In the genomic region with DNA sequence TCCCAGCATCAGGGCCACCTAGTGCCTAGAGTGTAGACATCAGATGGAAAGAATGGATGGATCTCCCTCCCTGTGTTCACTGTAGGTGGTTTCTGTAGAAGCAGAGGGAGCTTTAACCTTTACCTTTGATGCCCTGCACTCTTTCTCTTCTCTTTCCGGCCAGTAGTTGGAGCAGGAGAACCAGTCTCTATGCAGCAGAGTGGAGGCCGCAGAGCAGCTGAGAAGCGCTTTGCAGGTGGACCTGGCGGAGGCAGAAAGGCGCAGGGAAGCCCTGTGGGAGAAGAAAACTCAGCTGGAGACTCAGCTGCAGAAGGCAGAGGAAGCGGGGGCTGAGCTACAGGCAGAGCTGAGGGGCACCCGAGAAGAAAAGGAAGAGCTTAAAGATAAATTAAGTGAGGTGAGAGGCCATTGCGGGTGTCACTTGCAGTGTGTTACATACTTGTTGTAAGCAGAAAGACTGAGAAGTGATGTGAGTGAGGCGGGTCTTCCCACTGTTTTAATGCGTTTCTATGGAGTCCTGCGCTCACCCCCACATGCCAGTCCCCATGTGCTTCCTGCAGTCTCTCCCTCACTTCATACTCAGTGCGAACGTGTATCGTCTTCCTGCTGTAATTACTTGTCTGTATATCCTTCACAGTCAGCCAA, we compare ENCODE assay signal across 17 mouse cellular contexts. TPM values are rescaled to one million over a fixed set of nuclear protein-coding genes. Genes with fewer than 3 reads are reported as not detected.
DNase-seq lines count a peak whose midpoint lies in the region; ATAC-seq and TF ChIP-seq lines count a peak whose summit lies in the region.
"Had no signal": no experiment of that assay in that cellular context is flagged by ENCODE, and none has a peak within 500 bp of the region (broad histone marks: within the 10 kb centered on the region; RNA-seq: fewer than 3 reads in every experiment).

No protein-coding gene starts in this region.

- DNase-seq in liver, embryonic 11.5 days (ENCODE audit: low spot score): no peak
- peak; percentile 22 for DNase-seq in ES-E14 (ENCODE audit: low read depth, low spot score)
- peak; percentile 68 for DNase-seq in thymus, adult 2 months
- DNase-seq in urinary bladder, postnatal 4 days (ENCODE audit: low spot score in 2 of 2): no peak
- DNase-seq: cerebellum, adult 8-10 months; gastrocnemius, adult 2 months; heart, postnatal 4 days had no signal

- no peak overlapping the region for H3K9ac ChIP-seq in liver, embryonic 12.5 days
- H3K9ac ChIP-seq in liver, embryonic 11.5 days (ENCODE audit: low read depth, low read length): no peak overlapping the region
- H3K9ac ChIP-seq in ES-E14 (ENCODE audit: insufficient read depth, low read depth, low read length, poor library complexity, severe bottlenecking): no peak overlapping the region
- H3K9ac ChIP-seq: limb, embryonic 15.5 days had no signal

- peaks cover 19% of the 10 kb centered on the region for H3K4me1 ChIP-seq in liver, embryonic 12.5 days
- no peaks in the 10 kb centered on the region for H3K4me1 ChIP-seq in liver, embryonic 11.5 days (replicated peaks; ENCODE audit: control insufficient read depth, insufficient read depth, low read length)
- H3K4me1 ChIP-seq in ES-E14 (ENCODE audit: control insufficient read depth in 2 of 2, insufficient read depth in 2 of 2, low read length in 2 of 2, poor library complexity in 1 of 2): no peaks in the 10 kb centered on the region
- peaks cover 3% of the 10 kb centered on the region for H3K4me1 ChIP-seq in bone marrow, adult 2 months (ENCODE audit: control insufficient read depth, insufficient read depth, low read length)
- peaks cover 28% of the 10 kb centered on the region for H3K4me1 ChIP-seq in thymus, adult 2 months (replicated peaks; ENCODE audit: control insufficient read depth, insufficient read depth, low read length)
- H3K4me1 ChIP-seq: limb, embryonic 15.5 days had no signal

- ATAC-seq in liver, embryonic 12.5 days: no peak
- no peak for ATAC-seq in liver, embryonic 11.5 days (replicated peaks; ENCODE audit: low FRiP score)
- ATAC-seq in megakaryocyte-erythroid progenitor cell, adult 5-6 weeks (replicated peaks; ENCODE audit: low FRiP score, low TSS enrichment, poor library complexity, severe bottlenecking): no peak

- peaks cover 87% of the 10 kb centered on the region for H3K36me3 ChIP-seq in liver, embryonic 12.5 days
- peaks cover 38% of the 10 kb centered on the region for H3K36me3 ChIP-seq in liver, embryonic 11.5 days (ENCODE audit: control insufficient read depth, insufficient read depth, low read length)
- peaks cover 34% of the 10 kb centered on the region for H3K36me3 ChIP-seq in ES-E14 (ENCODE audit: control insufficient read depth, insufficient read depth, low read length, poor library complexity, severe bottlenecking)
- peaks cover 24% of the 10 kb centered on the region for H3K36me3 ChIP-seq in thymus, adult 2 months (ENCODE audit: control insufficient read depth, insufficient read depth, low read length)

- TF ChIP-seq CTCF in bone marrow, adult 2 months (IDR thresholded peaks at IDR 0.05; ENCODE audit: control insufficient read depth, insufficient read depth, low read length): peak; percentile 6; the same call in 1 of the 2 replicates
- TF ChIP-seq CTCF in thymus, adult 2 months (IDR thresholded peaks at IDR 0.05; ENCODE audit: borderline replicate concordance, control insufficient read depth, extremely low read depth, insufficient read depth, low read length, poor library complexity): peak; percentile 60; the same call in 1 of the 2 replicates

- in situ Hi-C loops in ES-E14 (cut with MboI; ENCODE audit: low sequenced_read_pairs in 2 of 2, unreplicated experiment in 2 of 2): no loop called here

- TF ChIP-seq POLR2A in bone marrow, adult 2 months (IDR thresholded peaks at IDR 0.05; ENCODE audit: borderline replicate concordance, control insufficient read depth, low read depth, low read length): no peak
- no peak for TF ChIP-seq POLR2A in thymus, adult 2 months (IDR thresholded peaks at IDR 0.05; ENCODE audit: control insufficient read depth, extremely low read depth, insufficient read depth, low read length, poor library complexity)

- H3K4me3 ChIP-seq in liver, embryonic 12.5 days: no peak overlapping the region
- H3K4me3 ChIP-seq in liver, embryonic 11.5 days (ENCODE audit: low read depth, low read length): no peak overlapping the region
- no peak overlapping the region for H3K4me3 ChIP-seq in ES-E14 (ENCODE audit: insufficient read depth in 1 of 2, low read depth in 1 of 2, low read length in 2 of 2, poor library complexity in 1 of 2, severe bottlenecking in 1 of 2)
- H3K4me3 ChIP-seq in bone marrow, adult 2 months (replicated peaks; ENCODE audit: control insufficient read depth, low read depth, low read length): no peak overlapping the region
- peak overlapping the region; percentile 1; the same call in 1 of the 2 replicates for H3K4me3 ChIP-seq in thymus, adult 2 months (ENCODE audit: control insufficient read depth, insufficient read depth, low read length)
- H3K4me3 ChIP-seq: gastrocnemius, adult 2 months; limb, embryonic 15.5 days had no signal

- H3K4me2 ChIP-seq in liver, embryonic 12.5 days: no peak overlapping the region
- H3K4me2 ChIP-seq in liver, embryonic 11.5 days: no peak overlapping the region
- H3K4me2 ChIP-seq: heart, embryonic 11.5 days; limb, embryonic 15.5 days had no signal

- WGBS in liver, embryonic 12.5 days (ENCODE audit: insufficient replicate concordance): 80% methylated on average over 14 of the region's 14 CpGs
- 80% methylated on average over 14 of the region's 14 CpGs for WGBS in liver, embryonic 11.5 days
- 73% methylated on average over 14 of the region's 14 CpGs for WGBS in bone marrow, adult 2 months
- 66% methylated on average over 14 of the region's 14 CpGs for WGBS in thymus, adult 2 months

- 0 out of 2 replicates have a peak overlapping the region, but pooled peaks have one; percentile 12 for H3K27ac ChIP-seq in liver, embryonic 12.5 days
- no peak overlapping the region for H3K27ac ChIP-seq in liver, embryonic 11.5 days (ENCODE audit: low read depth, low read length)
- H3K27ac ChIP-seq in ES-E14 (ENCODE audit: insufficient read depth, low read depth, low read length, poor library complexity, severe bottlenecking): no peak overlapping the region
- peak overlapping the region; percentile 53 for H3K27ac ChIP-seq in bone marrow, adult 2 months (ENCODE audit: control insufficient read depth, insufficient read depth, low read depth, low read length, poor library complexity)
- H3K27ac ChIP-seq in thymus, adult 2 months (ENCODE audit: control insufficient read depth, insufficient read depth, low read length): peak overlapping the region; percentile 82
- H3K27ac ChIP-seq: gastrocnemius, adult 2 months; limb, embryonic 15.5 days; macrophage had no signal

- no peaks in the 10 kb centered on the region for H3K27me3 ChIP-seq in liver, embryonic 12.5 days (replicated peaks)
- no peaks in the 10 kb centered on the region for H3K27me3 ChIP-seq in liver, embryonic 11.5 days (replicated peaks; ENCODE audit: control insufficient read depth, insufficient read depth, low read length)
- no peaks in the 10 kb centered on the region for H3K27me3 ChIP-seq in thymus, adult 2 months (ENCODE audit: control insufficient read depth, insufficient read depth, low read length)
- H3K27me3 ChIP-seq: limb, embryonic 15.5 days had no signal

- no peaks in the 10 kb centered on the region for H3K9me3 ChIP-seq in liver, embryonic 12.5 days (replicated peaks)
- no peaks in the 10 kb centered on the region for H3K9me3 ChIP-seq in liver, embryonic 11.5 days (ENCODE audit: control insufficient read depth, low read length)
- H3K9me3 ChIP-seq in ES-E14 (ENCODE audit: control insufficient read depth, insufficient read depth, low read depth, low read length): no peaks in the 10 kb centered on the region
- H3K9me3 ChIP-seq: limb, embryonic 15.5 days had no signal

RNA-seq across cellular contexts. Expression of a gene that starts 18.0 kb away (rescaled TPM):
- 20.7 and 21.4 TPM in 2 replicates for polyA plus RNA-seq in liver, embryonic 12.5 days (2016; fragmentation: Nextera tagmentation; extraction: Ambion mirVana)
- polyA plus RNA-seq in liver, embryonic 11.5 days (2014; fragmentation: Nextera tagmentation; extraction: Ambion mirVana): 20.9 and 23.3 TPM in 2 replicates
- 22.2 and 24.2 TPM in 2 replicates for total RNA-seq in ES-E14 (2012; rRNA removed)
- polyA plus RNA-seq in bone marrow, adult 2 months (2011; ENCODE audit: insufficient read depth, insufficient read length, low replicate concordance, missing spikeins): 24.0 and 39.1 TPM in 2 replicates
- 31.6 and 36.7 TPM in 2 replicates for polyA plus RNA-seq in thymus, adult 2 months (2012; rRNA removed)
- total RNA-seq in megakaryocyte-erythroid progenitor cell, adult 5-6 weeks (2014; fragmentation: Nextera tagmentation): 22.0 and 26.1 TPM in 2 replicates
- total RNA-seq in megakaryocyte-erythroid progenitor cell, adult 5-6 weeks (2017): 23.9 and 27.9 TPM in 2 replicates

RNA-seq across cellular contexts. Expression of a gene that starts 29.0 kb away (rescaled TPM):
- polyA plus RNA-seq in liver, embryonic 12.5 days (2016; fragmentation: Nextera tagmentation; extraction: Ambion mirVana): 0.07 and 0.23 TPM in 2 replicates
- 0.19 and 0.30 TPM in 2 replicates for polyA plus RNA-seq in liver, embryonic 11.5 days (2014; fragmentation: Nextera tagmentation; extraction: Ambion mirVana)
- total RNA-seq in ES-E14 (2012; rRNA removed): 0.09 and 0.11 TPM in 2 replicates
- polyA plus RNA-seq in bone marrow, adult 2 months (2011; ENCODE audit: insufficient read depth, insufficient read length, low replicate concordance, missing spikeins): not detected in 2 replicates
- polyA plus RNA-seq in thymus, adult 2 months (2012; rRNA removed): 0.23 and 0.31 TPM in 2 replicates
- total RNA-seq in megakaryocyte-erythroid progenitor cell, adult 5-6 weeks (2014; fragmentation: Nextera tagmentation): not detected in 2 replicates
- not detected in 2 replicates for total RNA-seq in megakaryocyte-erythroid progenitor cell, adult 5-6 weeks (2017)
- polyA plus RNA-seq: macrophage; spleen, adult 2 months had no signal

RNA-seq across cellular contexts. Expression of a gene that starts 33.6 kb away (rescaled TPM):
- polyA plus RNA-seq in liver, embryonic 12.5 days (2016; fragmentation: Nextera tagmentation; extraction: Ambion mirVana): 1.3 and 1.6 TPM in 2 replicates
- polyA plus RNA-seq in liver, embryonic 11.5 days (2014; fragmentation: Nextera tagmentation; extraction: Ambion mirVana): 1.6 and 2.8 TPM in 2 replicates
- total RNA-seq in ES-E14 (2012; rRNA removed): 0.98 and 1.5 TPM in 2 replicates
- polyA plus RNA-seq in bone marrow, adult 2 months (2011; ENCODE audit: insufficient read depth, insufficient read length, low replicate concordance, missing spikeins): 0.83 and 1.5 TPM in 2 replicates
- 3.8 and 4.2 TPM in 2 replicates for polyA plus RNA-seq in thymus, adult 2 months (2012; rRNA removed)
- 0.37 and 1.3 TPM in 2 replicates for total RNA-seq in megakaryocyte-erythroid progenitor cell, adult 5-6 weeks (2014; fragmentation: Nextera tagmentation)
- 7.0 TPM in 1 of 2 replicates, not detected in the other for total RNA-seq in megakaryocyte-erythroid progenitor cell, adult 5-6 weeks (2017)

RNA-seq across cellular contexts. Expression of a gene that starts 33.6 kb away (rescaled TPM):
- polyA plus RNA-seq in liver, embryonic 12.5 days (2016; fragmentation: Nextera tagmentation; extraction: Ambion mirVana): 100 and 104 TPM in 2 replicates
- 146 and 166 TPM in 2 replicates for polyA plus RNA-seq in liver, embryonic 11.5 days (2014; fragmentation: Nextera tagmentation; extraction: Ambion mirVana)
- total RNA-seq in ES-E14 (2012; rRNA removed): 134 and 213 TPM in 2 replicates
- polyA plus RNA-seq in bone marrow, adult 2 months (2011; ENCODE audit: insufficient read depth, insufficient read length, low replicate concordance, missing spikeins): 66.9 and 70.5 TPM in 2 replicates
- polyA plus RNA-seq in thymus, adult 2 months (2012; rRNA removed): 273 and 293 TPM in 2 replicates
- total RNA-seq in megakaryocyte-erythroid progenitor cell, adult 5-6 weeks (2014; fragmentation: Nextera tagmentation): 160 TPM in 2 replicates
- 68.0 and 100 TPM in 2 replicates for total RNA-seq in megakaryocyte-erythroid progenitor cell, adult 5-6 weeks (2017)

RNA-seq across cellular contexts. Expression of a gene that starts 33.7 kb away (rescaled TPM):
- not detected in 2 replicates for polyA plus RNA-seq in liver, embryonic 12.5 days (2016; fragmentation: Nextera tagmentation; extraction: Ambion mirVana)
- not detected in 2 replicates for polyA plus RNA-seq in liver, embryonic 11.5 days (2014; fragmentation: Nextera tagmentation; extraction: Ambion mirVana)
- total RNA-seq in ES-E14 (2012; rRNA removed): not detected in 2 replicates
- polyA plus RNA-seq in bone marrow, adult 2 months (2011; ENCODE audit: insufficient read depth, insufficient read length, low replicate concordance, missing spikeins): not detected in 2 replicates
- polyA plus RNA-seq in thymus, adult 2 months (2012; rRNA removed): not detected in 2 replicates
- not detected in 2 replicates for total RNA-seq in megakaryocyte-erythroid progenitor cell, adult 5-6 weeks (2014; fragmentation: Nextera tagmentation)
- total RNA-seq in megakaryocyte-erythroid progenitor cell, adult 5-6 weeks (2017): not detected in 2 replicates
- total RNA-seq: gastrocnemius, adult 2 months; heart, postnatal 4 days had no signal
- polyA plus RNA-seq: brain, embryonic 14.5 days; heart, embryonic 11.5 days; intestine, embryonic 14.5 days; large intestine, adult 2 months; macrophage; spleen, adult 2 months had no signal

Comparison
In these comparisons a context has a peak if more than half of its experiments do, and no peak if none do; other contexts are left out.
1. H3K27ac ChIP-seq: peak in liver, embryonic 12.5 days (single experiment), bone marrow, adult 2 months (single experiment) and thymus, adult 2 months (single experiment); none in liver, embryonic 11.5 days (single experiment) and ES-E14 (single experiment).
2. DNase-seq: peak in ES-E14 (single experiment) and thymus, adult 2 months (single experiment); none in liver, embryonic 11.5 days (single experiment) and urinary bladder, postnatal 4 days (0 of 2).